In the genomic region with DNA sequence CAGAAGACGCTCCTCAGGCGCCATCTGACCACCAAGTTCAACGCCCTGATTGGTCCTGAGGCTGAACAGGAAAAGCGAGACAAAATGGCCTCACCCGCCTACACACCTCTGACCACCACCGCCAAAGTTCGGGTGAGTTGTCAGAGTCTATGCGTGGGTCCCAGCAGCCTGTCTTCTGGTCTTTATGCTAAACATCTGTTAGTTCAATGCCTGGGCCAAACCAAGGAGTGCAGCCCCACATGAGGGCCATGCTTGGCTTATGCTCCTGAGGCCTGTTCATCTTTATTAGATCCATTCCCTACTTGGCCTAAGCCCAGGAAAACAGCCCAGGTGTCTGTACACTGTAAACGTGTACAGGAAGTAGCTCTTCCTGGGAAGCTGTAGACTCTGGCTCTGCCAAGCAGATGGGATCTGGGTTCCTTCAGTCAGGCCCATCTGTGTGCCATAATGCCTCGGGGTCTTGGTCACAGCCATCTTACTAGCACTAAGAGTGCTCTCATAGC, we compare ENCODE assay signal across 26 mouse cellular contexts. TPM values are rescaled to one million over a fixed set of nuclear protein-coding genes. Genes with fewer than 3 reads are reported as not detected.
"Had no signal": no experiment of that assay in that cellular context is flagged by ENCODE, and none has a peak within 500 bp of the region (broad histone marks: within the 10 kb centered on the region; RNA-seq: fewer than 3 reads in every experiment).

No protein-coding gene starts in this region.

- H3K27ac ChIP-seq: kidney, postnatal 0 days; layer of hippocampus, adult 2 months; liver, embryonic 12.5 days; liver, embryonic 15.5 days; lung, embryonic 15.5 days; midbrain, embryonic 10.5 days; midbrain, embryonic 13.5 days; neural tube, embryonic 13.5 days; stomach, embryonic 15.5 days had no signal

- H3K4me1 ChIP-seq: liver, embryonic 12.5 days; liver, embryonic 15.5 days; lung, embryonic 15.5 days; midbrain, embryonic 10.5 days; midbrain, embryonic 13.5 days; neural tube, embryonic 13.5 days; stomach, embryonic 15.5 days had no signal

- ATAC-seq: liver, embryonic 12.5 days; midbrain, embryonic 13.5 days; midbrain, embryonic 16.5 days had no signal

- H3K4me2 ChIP-seq: liver, embryonic 12.5 days; liver, embryonic 15.5 days; lung, embryonic 15.5 days; midbrain, embryonic 13.5 days; neural tube, embryonic 13.5 days; stomach, embryonic 15.5 days had no signal

- H3K4me3 ChIP-seq: layer of hippocampus, adult 2 months; liver, embryonic 12.5 days; liver, embryonic 15.5 days; lung, embryonic 15.5 days; megakaryocyte, embryonic 14.5 days; midbrain, embryonic 10.5 days; midbrain, embryonic 13.5 days; myocyte; neural tube, embryonic 13.5 days; stomach, embryonic 15.5 days had no signal

- H3K9me3 ChIP-seq: liver, embryonic 12.5 days; liver, embryonic 15.5 days; lung, embryonic 15.5 days; megakaryocyte, embryonic 14.5 days; midbrain, embryonic 10.5 days; midbrain, embryonic 13.5 days; neural tube, embryonic 13.5 days; stomach, embryonic 15.5 days had no signal

- H3K36me3 ChIP-seq: liver, embryonic 15.5 days; midbrain, embryonic 10.5 days; midbrain, embryonic 13.5 days; neural tube, embryonic 13.5 days had no signal

- H3K9ac ChIP-seq: liver, embryonic 12.5 days; liver, embryonic 15.5 days; lung, embryonic 15.5 days; midbrain, embryonic 13.5 days; neural tube, embryonic 13.5 days; stomach, embryonic 15.5 days had no signal

- H3K27me3 ChIP-seq: liver, embryonic 12.5 days; liver, embryonic 15.5 days; lung, embryonic 15.5 days; midbrain, embryonic 13.5 days; neural tube, embryonic 13.5 days; stomach, embryonic 15.5 days had no signal

- DNase-seq: kidney, adult 2 months; kidney, postnatal 25 days; layer of hippocampus, adult 9-11 months; liver; lung, adult 18-20 months; lung, postnatal 10 days; lung, postnatal 36 days; retina, postnatal 1 day; right cerebral cortex, postnatal 25 days; spleen, adult 18-20 months; thymus, adult 2 months; thymus, postnatal 14 days had no signal

RNA-seq across cellular contexts. Expression of gene Cyb5r2, which starts 14.8 kb away (rescaled TPM):
- polyA plus RNA-seq: kidney, adult 2 months; liver, embryonic 15.5 days; midbrain, embryonic 16.5 days had no signal

RNA-seq across cellular contexts. Expression of gene Ovch2, which starts 58.0 kb away (rescaled TPM):
- polyA plus RNA-seq: kidney, adult 2 months; kidney, embryonic 14.5 days; kidney, postnatal 0 days; large intestine, adult 2 months; liver, embryonic 12.5 days; liver, embryonic 15.5 days; lung, embryonic 15.5 days; midbrain, embryonic 10.5 days; midbrain, embryonic 13.5 days; midbrain, embryonic 16.5 days; myocyte; neural tube, embryonic 13.5 days; stomach, embryonic 15.5 days; thymus, adult 2 months had no signal
